Mouse (Mus musculus) cerebellum, adult 9-10 months (tissue): Measurements from ENCODE around the gene Camta1.
A peak's percentile ranks its signal among the peaks of the same experiment; 100 is the strongest.

Source experiments
- DNase-seq: peaks from one replicate; pipeline ENCODE4 v3.0.0; 2022

Gene Camta1

DNA sequence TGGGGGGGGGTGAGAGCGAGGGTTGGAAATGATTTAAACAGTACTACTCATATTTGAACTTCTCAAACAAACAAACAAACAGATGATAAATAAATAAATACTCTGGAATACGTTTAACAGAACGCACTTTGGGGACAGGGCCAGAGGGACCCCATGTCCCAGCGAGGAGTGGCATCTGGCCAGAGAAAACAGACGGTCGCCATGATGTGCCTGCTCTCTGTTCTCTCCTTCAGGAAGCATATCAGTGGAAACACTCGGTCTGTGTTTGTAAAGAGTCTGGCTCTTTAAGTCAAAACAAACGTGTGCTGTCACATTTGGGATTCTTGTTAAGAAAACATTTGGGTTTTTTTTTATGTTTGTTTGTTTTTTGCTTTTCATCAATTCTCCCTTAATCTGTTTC, 439.3 kb downstream of the Camta1 start:
- peak; percentile 27 for DNase-seq

DNA sequence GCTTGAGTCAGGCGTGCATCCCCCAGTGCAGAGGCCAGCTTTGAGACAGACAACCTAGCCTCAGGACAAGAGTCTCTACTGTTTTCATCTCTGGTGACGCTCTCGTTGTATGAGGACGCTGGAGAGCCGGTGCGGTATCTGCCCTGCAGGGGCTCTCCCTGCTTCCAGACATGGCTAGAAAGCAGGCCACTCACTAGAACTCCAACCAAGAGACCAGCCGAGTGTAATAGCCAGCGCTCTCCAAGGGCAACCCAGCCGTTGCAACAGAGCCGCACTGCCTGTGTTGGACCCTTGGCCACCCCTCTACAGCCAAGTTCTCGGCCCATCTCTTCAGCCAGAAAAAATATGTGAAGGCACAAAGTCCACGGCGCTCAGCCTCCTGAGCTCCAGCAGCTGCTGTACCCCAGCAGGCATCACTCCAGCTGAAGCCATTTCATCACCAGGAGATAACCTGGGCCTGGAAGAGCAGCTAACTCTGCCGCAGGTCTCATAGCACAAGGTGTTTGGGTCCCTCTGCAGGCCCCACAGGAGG, 443.3 kb downstream of the Camta1 start:
- no peak for DNase-seq

DNA sequence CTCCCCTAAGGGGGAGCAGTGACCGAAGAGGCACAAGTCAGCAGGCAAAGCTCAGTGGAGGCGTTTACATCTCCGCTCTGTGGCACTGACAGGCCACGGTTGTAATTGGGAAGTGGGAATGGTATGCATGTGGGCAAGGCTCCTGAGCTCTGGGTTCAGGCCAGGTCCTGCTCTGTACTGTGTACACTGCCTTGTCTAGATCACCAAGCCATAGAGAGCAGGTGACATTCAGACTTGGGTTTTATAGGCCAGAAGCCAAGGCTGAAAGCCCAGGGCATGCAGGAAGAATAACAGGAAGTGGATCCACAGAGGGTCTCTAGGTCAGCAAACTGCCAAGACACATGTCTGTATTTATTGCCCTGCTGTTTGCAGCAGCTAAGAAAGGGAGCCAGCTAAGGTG, 445.9 kb downstream of the Camta1 start:
- DNase-seq = no peak

DNA sequence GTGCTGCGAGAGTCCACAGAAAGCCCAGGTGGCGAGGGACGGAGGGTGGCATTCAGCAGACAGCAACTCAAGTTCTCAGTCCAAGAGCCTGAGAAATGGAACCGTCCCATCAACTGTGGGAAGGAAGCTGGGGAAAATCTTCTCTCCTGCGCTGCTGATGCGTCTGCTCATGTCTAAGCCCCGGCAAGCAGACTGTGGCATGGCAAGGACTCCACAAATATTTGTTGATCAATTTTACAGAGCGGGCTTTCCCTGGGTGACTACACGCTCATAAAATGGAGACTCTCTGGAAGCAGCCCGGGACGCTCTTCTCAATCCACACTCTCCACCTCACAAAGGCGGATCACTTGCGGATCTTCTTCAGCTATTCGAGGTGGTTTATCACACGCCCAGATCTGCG, 446.3 kb downstream of the Camta1 start:
- DNase-seq = no peak

DNA sequence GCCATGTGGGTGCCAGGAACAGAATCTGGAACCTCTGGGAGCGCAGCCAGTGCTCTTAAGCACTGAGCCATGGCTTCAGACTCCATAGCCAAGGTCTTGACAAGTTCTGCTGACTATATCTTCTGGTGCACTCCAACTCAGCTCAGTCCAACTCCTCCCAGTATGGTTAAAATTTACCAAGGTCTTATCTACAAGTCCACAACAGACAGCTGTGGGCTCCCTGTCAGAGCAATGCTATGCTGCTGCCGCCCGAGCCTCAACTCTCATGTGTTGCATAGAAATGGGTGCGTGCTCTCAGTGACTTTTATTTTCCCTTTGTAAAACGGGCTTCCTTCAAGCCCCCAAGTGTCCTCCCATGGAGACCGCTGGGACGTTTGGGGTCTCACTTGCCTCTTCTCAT, 446.7 kb downstream of the Camta1 start:
- no peak for DNase-seq

DNA sequence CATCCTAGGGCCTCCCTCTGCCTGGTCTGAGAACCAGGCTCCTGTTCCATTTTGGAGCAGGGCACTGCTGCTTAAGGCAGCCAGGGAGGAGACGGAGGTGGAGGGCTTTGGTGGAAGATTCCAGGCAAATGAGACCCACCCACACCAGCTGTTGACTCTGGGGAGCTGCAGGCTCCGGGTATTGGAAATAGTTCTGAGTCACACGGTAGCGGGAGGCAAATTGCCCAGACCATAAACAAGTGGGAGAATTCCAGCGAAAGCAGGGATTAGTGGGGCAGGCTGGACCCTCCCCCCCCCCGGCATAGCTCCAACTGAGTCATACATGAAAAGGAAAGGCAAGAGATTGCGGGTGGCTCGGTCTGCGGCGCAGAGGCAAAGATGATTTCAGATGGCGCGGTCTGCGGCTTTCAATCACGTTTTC, 450.0 kb downstream of the Camta1 start:
- DNase-seq = no peak

DNA sequence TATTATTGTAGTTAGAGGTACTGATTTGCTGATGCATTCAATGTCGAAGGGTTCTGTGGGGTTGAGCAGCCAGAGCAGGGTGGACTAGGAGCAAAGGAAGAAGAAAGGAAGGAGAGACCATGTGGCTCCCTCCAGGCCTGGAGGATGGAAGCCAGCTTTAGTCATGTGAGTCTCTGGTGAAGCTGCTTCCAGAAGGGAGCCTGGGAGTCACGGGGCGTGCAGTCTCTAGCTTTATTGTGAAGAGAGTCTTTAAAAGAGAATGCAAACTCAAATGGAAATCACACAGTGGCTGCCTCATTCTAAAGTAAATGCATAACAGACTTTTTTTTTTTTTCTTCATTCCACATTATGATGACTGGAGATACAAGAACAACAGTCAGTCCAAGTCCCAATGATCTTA, 450.7 kb downstream of the Camta1 start:
- no peak for DNase-seq

DNA sequence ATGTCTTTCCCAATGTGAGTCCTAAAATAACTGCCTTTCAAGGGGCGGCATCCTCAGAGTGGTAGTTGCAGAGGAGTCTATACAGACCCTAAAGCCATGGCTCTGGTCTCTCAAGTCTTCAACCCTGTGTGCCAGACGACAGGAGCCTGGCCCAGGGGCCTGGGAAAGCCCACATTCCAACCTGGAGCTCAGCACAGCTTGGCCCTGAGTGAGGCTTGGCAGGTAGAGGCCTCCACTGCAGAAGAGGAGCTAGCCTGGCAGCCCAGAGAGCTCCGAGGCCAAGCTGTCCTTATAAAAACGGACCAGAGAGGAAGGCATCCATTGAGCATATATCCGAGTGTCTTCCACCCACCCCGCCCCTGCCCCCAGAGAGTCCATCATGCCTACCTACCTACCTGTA, 452.4 kb downstream of the Camta1 start:
- no peak for DNase-seq

DNA sequence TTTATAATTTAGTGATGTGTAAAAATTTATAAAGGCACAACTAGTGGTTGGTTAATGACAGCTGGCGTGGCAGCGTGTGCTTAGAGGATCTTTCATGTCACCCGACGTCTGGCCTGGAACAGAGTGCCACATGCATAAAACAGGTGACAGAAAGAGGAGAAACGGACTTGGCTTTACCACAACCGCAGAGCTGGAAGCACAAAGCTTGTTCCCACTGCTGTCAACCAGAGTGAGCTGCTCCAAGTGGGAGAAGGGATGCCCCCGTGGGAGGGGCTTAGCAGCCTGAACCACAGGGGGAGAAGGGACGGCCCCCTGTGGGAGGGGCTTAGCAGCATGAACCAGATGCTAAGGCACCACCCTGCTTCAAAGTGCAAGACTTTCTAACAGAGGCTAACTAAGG, 452.9 kb downstream of the Camta1 start:
- DNase-seq = no peak

DNA sequence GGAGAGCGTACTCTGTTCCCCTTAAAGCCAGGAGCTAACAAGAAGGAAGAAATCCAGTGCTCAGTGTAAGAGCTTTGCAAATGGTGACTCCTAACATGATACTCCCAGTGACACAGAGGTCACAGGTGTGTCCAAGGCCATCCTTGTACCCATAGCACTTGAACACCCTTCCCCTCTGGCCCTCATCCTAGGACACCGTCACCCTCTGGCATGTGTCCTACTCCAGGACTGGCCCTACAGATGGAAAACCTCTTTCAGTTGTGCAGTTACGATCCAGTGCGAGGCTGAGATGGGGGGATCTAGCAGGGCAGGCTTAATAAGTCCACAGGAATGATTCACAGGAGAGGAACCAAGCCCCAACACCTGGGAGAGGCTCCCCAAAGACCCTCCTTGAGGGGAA, 453.4 kb downstream of the Camta1 start:
- no peak for DNase-seq

DNA sequence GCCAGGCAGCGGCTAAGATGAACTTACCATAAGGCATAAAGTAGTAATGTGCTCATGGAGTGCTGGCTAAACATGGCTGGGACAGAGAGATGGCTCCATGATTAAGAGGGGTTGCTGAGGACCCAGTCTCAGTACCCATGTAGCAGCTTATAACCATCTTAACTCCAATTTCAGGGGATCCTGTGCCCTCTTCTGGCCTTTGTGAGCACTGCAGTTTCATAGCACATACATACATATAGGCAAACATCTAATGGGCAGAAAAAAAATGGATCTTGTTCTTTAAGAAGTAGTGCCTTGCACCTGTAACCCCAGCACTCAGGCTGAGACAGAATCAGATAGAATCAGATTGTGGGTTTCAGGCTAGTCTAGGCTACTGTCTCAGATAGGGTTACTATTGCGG, 454.5 kb downstream of the Camta1 start:
- no peak for DNase-seq

DNA sequence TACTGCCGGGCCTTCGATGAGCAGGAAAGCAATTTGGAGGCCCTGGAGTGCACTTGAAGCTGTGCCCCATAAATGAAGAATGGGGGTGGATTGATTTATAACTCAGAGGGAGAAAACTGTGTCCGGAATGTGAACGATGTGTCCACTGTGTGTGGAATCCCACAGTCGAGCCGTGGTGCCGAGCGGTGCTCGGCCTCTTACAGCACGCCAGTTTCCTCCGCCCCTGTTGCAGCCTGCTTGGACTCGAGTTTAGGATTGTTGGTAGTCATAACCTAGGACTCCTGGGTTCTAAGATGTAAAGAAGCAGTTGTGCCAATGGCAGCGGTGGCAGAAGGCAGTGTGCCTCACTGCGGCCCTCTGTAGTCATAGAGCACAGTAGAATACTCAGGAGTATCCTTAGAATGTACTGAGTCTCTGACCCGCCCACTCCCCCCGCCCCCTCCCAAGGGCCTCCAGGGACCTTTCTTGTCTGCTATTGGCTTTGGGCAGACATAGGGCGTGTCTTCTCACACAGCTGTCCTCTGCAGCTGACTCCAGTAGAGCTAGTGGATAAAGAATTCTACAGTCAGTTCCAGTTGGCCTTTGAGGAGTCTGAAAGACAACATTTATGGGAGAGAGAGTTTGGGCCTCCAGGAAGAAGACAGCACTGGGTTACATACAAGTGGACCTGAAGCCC, 457.0 kb downstream of the Camta1 start:
- no peak for DNase-seq

DNA sequence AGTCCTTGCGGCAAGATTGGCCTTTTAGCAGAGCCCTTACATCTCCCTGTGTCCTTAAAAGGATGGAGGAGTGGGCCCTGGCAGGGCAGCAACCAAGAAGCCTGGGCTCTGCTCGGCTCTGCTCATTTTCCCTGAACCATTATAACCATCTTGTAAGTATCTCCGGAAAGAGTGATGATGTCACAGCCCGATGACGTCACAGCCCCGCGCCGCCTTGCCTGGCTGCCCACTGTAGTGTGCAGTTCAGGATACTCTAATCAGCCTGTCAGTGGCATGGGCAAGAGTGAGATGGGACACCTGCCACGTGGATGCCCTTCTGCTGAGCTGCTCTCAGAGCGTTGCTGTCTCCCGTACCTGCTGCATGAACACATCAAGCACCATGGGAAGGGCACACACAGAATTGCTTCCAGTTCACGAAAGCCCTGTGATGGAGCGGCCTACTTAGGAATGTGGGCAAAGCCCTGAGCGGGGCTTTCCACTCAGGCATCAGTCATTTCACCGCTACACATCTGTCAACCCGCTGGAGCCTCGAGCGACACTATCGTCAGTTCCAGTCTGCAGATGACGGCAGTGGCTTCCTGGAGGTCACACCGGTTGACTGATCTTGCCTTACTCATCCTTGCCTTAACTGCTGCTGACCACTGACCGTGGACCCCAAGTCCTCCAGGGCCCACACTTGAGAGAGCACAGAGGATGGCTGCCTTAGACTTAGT, 459.8 kb downstream of the Camta1 start:
- no peak for DNase-seq

DNA sequence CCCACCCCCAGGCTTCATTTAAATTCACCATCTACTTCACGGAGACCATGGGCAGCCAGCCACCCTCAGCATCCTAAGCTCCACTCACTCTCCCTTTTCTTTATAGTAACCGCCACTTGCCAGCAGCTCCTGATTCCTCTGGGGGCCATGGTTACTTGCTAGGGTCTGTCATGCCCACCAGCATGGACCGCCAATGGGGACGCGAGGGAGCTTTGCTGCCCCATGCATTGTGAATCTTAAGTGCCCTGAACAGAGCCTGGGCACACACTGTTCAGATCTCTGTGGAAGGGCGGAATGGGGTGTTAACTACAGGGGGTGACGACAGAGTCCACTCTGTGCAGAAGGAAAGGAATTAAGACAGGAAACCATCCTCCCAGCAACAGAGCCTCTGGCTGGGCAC, 465.1 kb downstream of the Camta1 start:
- DNase-seq = no peak

DNA sequence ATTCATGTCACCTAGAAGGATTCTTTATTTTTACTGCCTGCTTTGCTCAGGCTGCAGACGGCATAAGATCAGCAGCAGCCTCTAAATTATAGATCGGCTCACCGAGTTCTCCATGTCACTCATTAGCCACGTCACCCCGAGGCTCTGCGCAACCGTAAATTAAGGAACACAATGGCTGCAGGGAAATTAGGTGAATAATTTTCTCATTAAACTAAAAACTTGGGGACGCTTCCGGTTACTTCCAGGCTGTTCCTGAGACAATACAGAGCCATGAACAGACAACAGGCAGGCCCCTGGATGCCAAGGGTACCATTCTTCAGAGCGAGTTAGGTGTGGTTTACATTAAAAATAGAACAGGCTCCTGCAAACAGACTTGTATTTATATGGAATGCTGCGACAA, 472.3 kb downstream of the Camta1 start:
- no peak for DNase-seq

DNA sequence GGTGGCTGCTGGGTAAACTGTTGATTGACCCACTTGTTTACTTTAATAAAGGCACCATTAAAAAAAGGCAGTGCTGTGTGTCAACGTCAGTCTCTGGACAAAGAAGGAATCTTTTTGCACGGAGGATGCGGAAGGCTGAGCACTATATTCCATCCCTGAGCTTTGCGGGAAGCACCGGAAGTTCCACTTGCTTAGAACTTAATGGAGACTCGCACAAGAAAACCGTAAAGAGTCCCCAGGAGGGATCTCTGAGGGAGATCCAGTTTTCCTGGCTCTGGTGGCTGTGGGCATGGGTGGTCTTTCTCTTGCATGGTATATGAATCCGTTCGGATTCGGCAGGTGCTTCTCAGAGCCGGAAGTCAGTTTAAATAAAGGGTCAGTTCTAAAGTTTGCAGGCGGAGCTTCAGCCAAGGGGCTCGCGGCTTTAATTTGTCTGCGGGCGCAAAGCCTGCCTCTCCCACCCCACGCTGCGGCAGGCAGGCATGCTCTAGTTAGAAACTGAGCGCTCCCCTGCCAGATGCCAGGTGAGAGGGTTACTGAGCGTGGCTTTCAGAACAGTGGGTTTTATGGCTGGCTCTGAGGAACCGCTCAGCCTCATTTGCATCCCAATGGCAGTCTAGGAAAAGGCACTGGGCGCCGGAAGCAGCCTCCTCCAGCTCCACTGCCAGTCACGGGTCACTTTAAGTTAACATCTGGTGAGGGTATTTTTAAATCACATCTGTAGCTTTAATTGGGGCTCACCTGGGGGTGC, 474.8 kb downstream of the Camta1 start:
- no peak for DNase-seq

DNA sequence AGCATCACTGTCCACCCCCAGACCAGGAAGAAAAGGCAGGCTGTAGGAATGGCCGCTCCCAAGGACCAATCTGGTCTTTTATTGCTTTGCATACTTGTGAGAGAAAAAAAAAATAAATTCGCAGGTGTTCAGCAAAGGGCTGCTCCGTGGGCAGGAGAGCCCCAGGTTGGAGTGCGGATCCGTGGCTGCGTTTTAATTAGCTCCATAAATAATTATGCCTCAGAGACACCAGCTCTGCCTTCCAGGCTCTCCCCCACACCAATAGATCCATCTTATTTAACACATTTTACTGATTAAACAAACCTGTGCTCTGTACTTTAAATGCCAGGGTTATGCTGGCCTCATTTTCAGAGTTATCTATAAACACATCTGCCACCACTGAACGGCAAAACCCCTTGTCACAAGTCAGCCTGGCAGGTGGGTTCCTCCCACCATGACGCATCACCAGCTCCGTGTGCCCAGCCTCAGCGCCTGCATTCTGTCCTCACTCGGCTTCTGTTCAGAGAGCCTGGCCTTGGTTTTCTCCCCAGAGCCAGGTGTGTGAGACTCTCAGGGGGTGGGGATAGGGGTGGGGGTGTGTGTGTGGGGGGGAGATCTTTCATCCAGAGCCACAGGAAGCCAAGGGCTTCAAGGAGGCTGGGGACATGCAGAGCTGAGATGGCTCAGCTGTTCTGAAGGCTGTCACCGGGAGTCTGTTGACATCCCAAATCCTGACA, 475.5 kb downstream of the Camta1 start:
- DNase-seq = no peak

DNA sequence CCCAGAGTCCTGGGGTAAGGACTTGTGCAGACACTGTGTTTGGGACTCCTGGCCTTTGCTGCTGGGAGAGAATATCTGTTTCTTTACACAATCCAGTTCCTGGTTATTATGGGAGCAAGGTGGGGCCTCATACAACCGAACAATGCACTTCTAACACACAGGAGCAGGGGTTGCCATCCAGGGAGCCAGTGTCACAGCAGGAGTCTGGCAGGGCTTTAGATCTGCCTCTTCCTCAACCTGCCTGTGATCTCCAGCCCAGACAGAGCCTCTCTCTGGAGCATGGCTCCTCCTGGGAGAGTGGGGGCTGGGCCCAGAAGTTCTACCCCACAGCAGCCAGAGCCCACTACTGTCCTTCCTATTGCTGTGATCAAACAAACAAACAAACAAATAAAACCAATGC, 483.9 kb downstream of the Camta1 start:
- DNase-seq = no peak

DNA sequence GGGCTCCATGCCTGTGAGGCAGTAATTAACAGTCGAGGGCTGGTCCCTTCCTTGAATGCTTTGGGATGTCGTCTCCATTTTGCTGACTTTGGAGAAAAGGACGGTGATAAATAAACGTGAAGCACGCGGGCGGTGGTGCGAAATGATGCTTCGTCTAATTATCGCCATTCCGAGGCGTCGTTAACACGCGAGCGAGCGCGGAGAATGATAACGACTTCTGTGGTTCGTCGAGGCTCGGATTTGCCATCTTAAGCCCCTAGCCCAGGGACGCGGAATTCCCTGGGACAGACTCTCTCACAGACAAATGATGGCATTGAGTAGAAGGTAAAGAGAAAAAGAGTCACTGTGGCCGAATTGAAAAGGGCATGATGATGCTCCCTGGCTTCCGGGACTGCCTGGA, 485.4 kb downstream of the Camta1 start:
- DNase-seq = no peak

DNA sequence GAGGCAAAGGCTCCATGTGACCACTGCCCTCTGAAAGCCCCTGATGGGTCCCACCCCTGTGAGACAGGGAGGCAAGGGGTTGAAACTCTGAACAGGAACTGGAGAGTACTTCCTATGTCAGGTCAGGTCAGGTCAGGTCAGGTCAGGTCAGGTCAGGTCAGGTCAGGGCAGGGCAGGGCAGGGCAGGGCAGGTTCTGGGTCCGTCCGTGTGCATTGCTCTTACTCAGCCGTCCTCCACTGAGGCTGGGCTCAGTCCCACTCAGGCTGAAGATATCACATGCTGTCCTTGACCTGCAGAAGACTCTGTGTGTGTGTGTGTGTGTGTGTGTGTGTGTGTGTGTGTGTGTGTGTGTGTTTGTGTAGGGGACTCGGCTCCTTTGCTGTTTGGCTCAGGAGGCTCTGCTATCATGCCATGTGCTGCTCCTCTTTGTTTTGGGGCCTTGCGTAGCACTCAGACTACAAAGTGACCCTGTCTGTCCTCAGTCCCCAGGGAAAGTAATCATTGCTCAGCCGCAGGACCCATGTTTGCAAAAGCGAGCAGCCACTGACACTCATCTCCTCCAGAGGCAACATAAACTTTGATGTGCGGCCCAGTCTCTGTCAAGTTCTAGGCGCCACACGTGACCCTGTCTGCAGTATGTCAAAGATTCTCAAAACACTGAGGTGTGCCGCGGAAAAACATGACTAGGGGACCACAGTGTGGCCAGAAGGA, 488.7 kb downstream of the Camta1 start:
- DNase-seq = no peak

DNA sequence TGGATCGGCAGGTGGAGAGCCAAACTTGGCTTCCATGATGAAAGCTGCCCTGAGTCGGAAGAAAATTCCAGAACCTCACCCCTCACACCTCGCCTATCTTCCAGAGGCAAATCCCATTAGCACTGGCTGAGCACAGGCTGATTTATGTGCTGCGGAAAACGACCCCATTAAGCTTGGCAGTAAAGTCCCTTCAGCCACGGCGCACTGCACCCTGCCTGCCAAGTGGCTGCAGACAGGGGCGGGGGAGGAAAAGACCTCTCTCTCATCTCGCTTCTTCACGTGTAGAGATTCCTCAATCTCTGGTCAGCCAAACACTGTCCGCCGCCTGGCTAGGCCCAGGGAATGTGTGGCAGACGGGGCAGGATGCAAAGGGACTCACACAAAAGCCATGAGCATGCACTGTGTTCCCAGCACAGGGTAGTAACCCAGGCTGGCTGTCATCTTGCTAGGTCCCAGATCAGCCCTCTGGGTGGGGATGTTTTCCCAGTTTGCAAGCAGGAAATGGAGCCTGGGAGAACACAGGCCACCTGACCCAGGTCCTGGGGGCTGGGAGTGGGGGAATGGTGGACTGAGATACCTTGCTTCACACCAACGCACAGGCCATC, 494.6 kb downstream of the Camta1 start:
- no peak for DNase-seq
